Mouse (Mus musculus): ENCODE results near the gene Ddx25. TPM values are rescaled to one million over a fixed set of nuclear protein-coding genes. Genes with fewer than 3 reads are reported as not detected.

Gene Ddx25
- 0.15 TPM for polyA plus RNA-seq (2017; shearing (Covaris generic))

GRCm38 (mm10) chr9:35558257-35559008 is at the start of gene Ddx25, which contains the start of gene Pus3:
Gene Ddx25, minus strand, starts transcription at chr9:35558528.
Gene Pus3, plus strand, starts transcription at chr9:35558595.

GRCm38 (mm10) chr9:35569571-35570534 is 11.5 kb upstream of the Ddx25 start, which contains the start of the genes Pate2 and Hyls1:
Gene Pate2, plus strand, starts transcription at chr9:35570284.
Gene Hyls1, minus strand, starts transcription at chr9:35570398.

GRCm38 (mm10) chr9:35518169-35518568 is 40.2 kb downstream of the Ddx25 start, which contains the start of gene Gm1113:
Gene Gm1113, minus strand, starts transcription at chr9:35518269.

Other genes starting within 250 kb of the Ddx25 start
- gene Cdon, start 137.4 kb downstream of the Ddx25 start, polyA plus RNA-seq (2017; shearing (Covaris generic)): 11.4 TPM
- not detected for gene Gm1113, start 40.3 kb downstream of the Ddx25 start, polyA plus RNA-seq (2017; shearing (Covaris generic))
- gene Pus3, start 67 bp upstream of the Ddx25 start, polyA plus RNA-seq (2017; shearing (Covaris generic)): 28.7 TPM
- 0.54 TPM for gene Pate2, start 11.8 kb upstream of the Ddx25 start, polyA plus RNA-seq (2017; shearing (Covaris generic))
- gene Hyls1, start 11.9 kb upstream of the Ddx25 start, polyA plus RNA-seq (2017; shearing (Covaris generic)): 5.3 TPM
- gene Pate4, start 53.4 kb upstream of the Ddx25 start, polyA plus RNA-seq (2017; shearing (Covaris generic)): not detected
- not detected for gene Pate3, start 89.7 kb upstream of the Ddx25 start, polyA plus RNA-seq (2017; shearing (Covaris generic))
- gene Pate1, start 128.9 kb upstream of the Ddx25 start, polyA plus RNA-seq (2017; shearing (Covaris generic)): 0.83 TPM
- not detected for gene Gm17677, start 182.5 kb upstream of the Ddx25 start, polyA plus RNA-seq (2017; shearing (Covaris generic))
- not detected for gene Gm17727, start 219.6 kb upstream of the Ddx25 start, polyA plus RNA-seq (2017; shearing (Covaris generic))
- gene Gm27235, start 231.6 kb upstream of the Ddx25 start, polyA plus RNA-seq (2017; shearing (Covaris generic)): not detected
- gene D730048I06Rik, start 231.6 kb upstream of the Ddx25 start, polyA plus RNA-seq (2017; shearing (Covaris generic)): not detected

All from effector memory CD4-positive, alpha-beta T cell, adult 7 months (primary cell).